Mouse (Mus musculus) limb, embryonic 12.5 days (tissue): ENCODE measurements at regions not wholly inside any gene's neighbourhood (a gene's known extent, or its start where the extent isn't known, plus 50 kb on each side); places are given as distances from the start of the nearest gene placed in this dataset.

ENCODE experiments used
- ATAC-seq: fragments of 200-750 bp; cut with Nextera tagmentation; 2 replicates; pipeline ENCODE4 v1.8.0; 2017; ENCODE audit warnings: low read depth, moderate TSS enrichment; ENCODE audit not compliant: insufficient number of reproducible peaks, insufficient read depth, low FRiP score, low TSS enrichment
- H3K27ac ChIP-seq: fragments of 300-500 bp; sonication (generic); 2 replicates; pipeline ENCODE4 v1.5.1; 2016; ENCODE audit warnings: mild to moderate bottlenecking, moderate library complexity
- H3K27me3 ChIP-seq: fragments of 300-500 bp; sonication (generic); 2 replicates; pipeline ENCODE4 v1.6.1; 2016; ENCODE audit warnings: mild to moderate bottlenecking, moderate library complexity
- H3K36me3 ChIP-seq: fragments of 300-500 bp; sonication (generic); 2 replicates; pipeline ENCODE4 v1.6.1; 2016; ENCODE audit warnings: mild to moderate bottlenecking, moderate library complexity
- H3K4me1 ChIP-seq: fragments of 300-500 bp; sonication (generic); replicated peaks from 2 replicates; pipeline ENCODE4 v1.6.1; 2016
- H3K4me2 ChIP-seq: fragments of 300-500 bp; sonication (generic); 2 replicates; pipeline ENCODE4 v1.6.1; 2016; ENCODE audit warnings: mild to moderate bottlenecking, moderate library complexity
- H3K4me3 ChIP-seq: fragments of 300-500 bp; sonication (generic); replicated peaks from 2 replicates; pipeline ENCODE4 v1.5.1; 2016; ENCODE audit warnings: mild to moderate bottlenecking
- H3K9ac ChIP-seq: fragments of 300-500 bp; sonication (generic); replicated peaks from 2 replicates; pipeline ENCODE4 v1.6.1; 2016; ENCODE audit warnings: mild to moderate bottlenecking, moderate library complexity
- H3K9me3 ChIP-seq: fragments of 300-500 bp; sonication (generic); 2 replicates; pipeline ENCODE4 v1.6.1; 2016; ENCODE audit warnings: mild to moderate bottlenecking, moderate library complexity
- WGBS: fragments of 180-500 bp; shearing (Covaris S2); methylation state at CpG from one replicate; pipeline ENCODE4 v1.1.7; 2016; 5-methylcytosine and 5-hydroxymethylcytosine counted together

GRCm38 (mm10) chr12:110185399-110185798 lies 93.5 kb upstream of the Dio3 start:
- Histone ChIP-seq H3K27me3 (peaks cover 93% of the 10 kb centered on the region), H3K9ac (no peak overlapping the region), H3K27ac (no peak overlapping the region), H3K36me3 (no peaks in the 10 kb centered on the region), H3K4me2 (no peak overlapping the region), H3K4me1 (peaks cover 24% of the 10 kb centered on the region), H3K4me3 (no peak overlapping the region), H3K9me3 (no peaks in the 10 kb centered on the region)
- ATAC-seq, result no peak
- 30% methylated on average over 9 of the region's 9 CpGs for WGBS

- Histone ChIP-seq H3K36me3 (no peaks in the 10 kb centered on the region), H3K27me3 (peaks cover 96% of the 10 kb centered on the region), H3K27ac (no peak overlapping the region), H3K9me3 (no peaks in the 10 kb centered on the region), H3K9ac (no peak overlapping the region), H3K4me3 (no peak overlapping the region), H3K4me1 (peaks cover 24% of the 10 kb centered on the region), H3K4me2 (no peak overlapping the region)
- 20% methylated on average over 3 of the region's 3 CpGs for WGBS
- ATAC-seq, result no peak
These were observed 92.5 kb upstream of the Dio3 start for GRCm38 (mm10) chr12:110186381-110186780.

- Histone ChIP-seq H3K9me3 (no peaks in the 10 kb centered on the region), H3K9ac (no peak overlapping the region), H3K27ac (no peak overlapping the region), H3K4me3 (no peak overlapping the region), H3K4me1 (peaks cover 24% of the 10 kb centered on the region), H3K36me3 (no peaks in the 10 kb centered on the region), H3K27me3 (peaks cover 96% of the 10 kb centered on the region), H3K4me2 (peak overlapping the region; percentile 49; the same call in 1 of the 2 replicates)
- ATAC-seq, result no peak
- WGBS, result 4% methylated on average over 10 of the region's 10 CpGs
These were observed 92.0 kb upstream of the Dio3 start for GRCm38 (mm10) chr12:110186911-110187245.

- WGBS, result 1% methylated on average over 49 of the region's 49 CpGs
- ATAC-seq, result no peak
- peaks cover 24% of the 10 kb centered on the region for H3K4me1 ChIP-seq
These were observed 91.4 kb upstream of the Dio3 start for GRCm38 (mm10) chr12:110187246-110188135.

GRCm38 (mm10) chr12:110188136-110188631 lies 90.7 kb upstream of the Dio3 start:
- Histone ChIP-seq H3K4me2 (peak overlapping the region; percentile 49), H3K27me3 (peaks cover 94% of the 10 kb centered on the region), H3K36me3 (no peaks in the 10 kb centered on the region), H3K4me3 (peak overlapping the region; percentile 29), H3K9me3 (no peaks in the 10 kb centered on the region), H3K4me1 (peaks cover 24% of the 10 kb centered on the region), H3K27ac (no peak overlapping the region), H3K9ac (peak overlapping the region; percentile 12; the same call in 1 of the 2 replicates)
- ATAC-seq, result no peak
- WGBS, result 1% methylated on average over 29 of the region's 29 CpGs

More at GRCm38 (mm10) chr12:110187246-110188135, 91.4 kb upstream of the Dio3 start:
- Histone ChIP-seq H3K4me3 (peak overlapping the region; percentile 29), H3K4me2 (peak overlapping the region; percentile 49), H3K9me3 (no peaks in the 10 kb centered on the region), H3K27me3 (peaks cover 95% of the 10 kb centered on the region), H3K27ac (no peak overlapping the region), H3K36me3 (no peaks in the 10 kb centered on the region), H3K9ac (peak overlapping the region; percentile 12; the same call in 1 of the 2 replicates)

DNA sequence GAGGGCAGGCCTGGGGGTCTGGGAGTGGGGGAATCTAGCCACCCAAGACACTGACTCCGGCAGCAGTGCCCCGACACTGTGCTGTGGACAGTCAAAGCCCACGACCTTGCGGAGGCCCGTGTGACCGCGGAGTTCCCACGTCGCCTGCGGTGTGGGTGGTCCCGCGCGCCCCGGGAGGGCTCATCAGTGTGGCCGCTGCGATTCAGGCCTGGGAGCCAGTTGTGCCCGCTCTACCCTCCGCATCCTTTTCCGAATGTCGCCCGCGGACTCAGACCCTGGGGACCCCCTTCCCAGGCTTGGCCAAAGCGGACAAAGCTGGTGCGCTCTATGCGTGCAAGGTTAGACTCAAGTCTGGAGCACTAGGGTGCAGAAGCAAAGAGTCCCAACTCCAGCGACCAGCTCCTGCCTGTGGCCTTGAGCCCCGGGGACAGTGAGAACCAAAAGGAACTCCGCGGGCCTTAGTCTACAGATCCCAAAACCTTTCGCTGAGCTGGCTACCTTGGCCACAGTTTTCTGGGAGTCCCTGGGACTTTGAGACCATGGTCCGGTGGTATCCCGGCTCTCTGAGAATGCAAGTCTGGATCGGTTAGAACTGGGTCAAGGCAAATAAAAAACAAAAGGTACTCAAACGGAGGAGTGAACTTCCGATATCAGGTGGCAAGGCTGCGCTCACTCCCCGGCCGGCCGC lies 90.1 kb upstream of the Dio3 start:
- Histone ChIP-seq H3K9ac (no peak overlapping the region), H3K27ac (no peak overlapping the region)
- no peak for ATAC-seq

GRCm38 (mm10) chr12:110189329-110189642 lies 89.6 kb upstream of the Dio3 start:
- Histone ChIP-seq H3K4me2 (no peak overlapping the region), H3K9ac (no peak overlapping the region), H3K9me3 (no peaks in the 10 kb centered on the region)

More for the DNA sequence above, 90.1 kb upstream of the Dio3 start:
- Histone ChIP-seq H3K4me1 (peaks cover 24% of the 10 kb centered on the region), H3K36me3 (no peaks in the 10 kb centered on the region), H3K4me2 (peak overlapping the region; percentile 49), H3K27me3 (peaks cover 94% of the 10 kb centered on the region), H3K9me3 (no peaks in the 10 kb centered on the region), H3K4me3 (peak overlapping the region; percentile 29)
- WGBS, result under 1% methylated on average over 39 of the region's 39 CpGs

DNA sequence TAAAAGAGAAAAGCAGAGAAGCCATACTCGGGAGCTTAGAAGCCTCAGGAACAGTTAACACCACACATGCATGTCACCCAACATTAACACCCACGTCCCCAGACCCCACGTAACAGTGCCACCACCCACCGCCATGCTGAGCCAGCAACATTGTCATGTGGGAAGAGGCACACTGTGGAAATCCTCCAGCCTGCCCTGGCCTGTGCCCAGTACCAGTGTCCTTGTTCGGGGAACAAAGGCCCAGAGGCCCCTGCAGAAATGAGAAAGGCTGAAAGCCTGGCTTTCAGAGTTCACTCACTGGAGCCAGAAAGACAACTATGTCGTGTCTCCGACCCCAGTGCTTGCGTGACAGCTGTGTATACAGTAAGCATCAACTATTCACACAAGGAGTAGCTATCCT lies 86.7 kb upstream of the Dio3 start:
- 78% methylated on average over 8 of the region's 8 CpGs for WGBS
- H3K27ac ChIP-seq, result no peak overlapping the region
- H3K4me1 ChIP-seq, result peaks cover 19% of the 10 kb centered on the region
- no peaks in the 10 kb centered on the region for H3K36me3 ChIP-seq
- no peak for ATAC-seq
- H3K9me3 ChIP-seq, result no peaks in the 10 kb centered on the region
- no peak overlapping the region for H3K9ac ChIP-seq
- H3K4me3 ChIP-seq, result no peak overlapping the region
- H3K27me3 ChIP-seq, result peaks cover 94% of the 10 kb centered on the region
- no peak overlapping the region for H3K4me2 ChIP-seq

More at GRCm38 (mm10) chr12:110189329-110189642, 89.6 kb upstream of the Dio3 start:
- H3K27ac ChIP-seq, result no peak overlapping the region
- peaks cover 24% of the 10 kb centered on the region for H3K4me1 ChIP-seq
- WGBS, result under 1% methylated on average over 19 of the region's 19 CpGs
- peak overlapping the region; percentile 29; the same call in 1 of the 2 replicates for H3K4me3 ChIP-seq
- ATAC-seq, result no peak
- H3K27me3 ChIP-seq, result peaks cover 94% of the 10 kb centered on the region
- no peaks in the 10 kb centered on the region for H3K36me3 ChIP-seq

GRCm38 (mm10) chr12:110197366-110197765 lies 81.5 kb upstream of the Dio3 start:
- H3K4me2 ChIP-seq, result no peak overlapping the region
- no peak overlapping the region for H3K4me3 ChIP-seq
- no peaks in the 10 kb centered on the region for H3K36me3 ChIP-seq
- H3K9ac ChIP-seq, result no peak overlapping the region
- 91% methylated on average over 3 of the region's 3 CpGs for WGBS
- H3K27ac ChIP-seq, result no peak overlapping the region
- no peak for ATAC-seq
- peaks cover 91% of the 10 kb centered on the region for H3K27me3 ChIP-seq
- H3K9me3 ChIP-seq, result no peaks in the 10 kb centered on the region
- peaks cover under 1% of the 10 kb centered on the region; the same call in 1 of the 2 replicates for H3K4me1 ChIP-seq

DNA sequence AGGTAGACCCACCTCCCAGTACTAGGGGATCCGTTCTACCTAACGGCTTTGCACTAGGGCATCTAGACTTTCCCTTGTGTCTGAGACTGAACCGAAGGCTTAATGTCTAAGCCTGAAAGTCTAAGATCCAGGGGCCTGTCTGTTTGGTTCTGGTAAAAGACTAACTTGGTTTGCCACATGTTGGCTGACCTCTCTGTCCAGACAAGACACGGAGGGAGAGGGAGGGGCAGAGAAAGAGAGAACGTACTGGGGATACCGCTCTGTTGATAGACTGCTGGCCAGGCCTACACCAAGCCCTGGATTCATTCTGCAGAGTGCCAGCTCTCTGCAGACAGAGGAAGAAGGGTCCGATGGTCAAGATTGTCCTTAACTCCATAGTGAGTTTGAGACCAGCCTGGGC lies 78.4 kb upstream of the Dio3 start:
- Histone ChIP-seq H3K9ac (no peak overlapping the region), H3K27me3 (peaks cover 87% of the 10 kb centered on the region), H3K36me3 (no peaks in the 10 kb centered on the region), H3K4me2 (no peak overlapping the region), H3K27ac (no peak overlapping the region), H3K4me3 (no peak overlapping the region), H3K4me1 (peaks cover 20% of the 10 kb centered on the region), H3K9me3 (no peaks in the 10 kb centered on the region)
- WGBS, result 93% methylated on average over 7 of the region's 7 CpGs
- no peak for ATAC-seq

DNA sequence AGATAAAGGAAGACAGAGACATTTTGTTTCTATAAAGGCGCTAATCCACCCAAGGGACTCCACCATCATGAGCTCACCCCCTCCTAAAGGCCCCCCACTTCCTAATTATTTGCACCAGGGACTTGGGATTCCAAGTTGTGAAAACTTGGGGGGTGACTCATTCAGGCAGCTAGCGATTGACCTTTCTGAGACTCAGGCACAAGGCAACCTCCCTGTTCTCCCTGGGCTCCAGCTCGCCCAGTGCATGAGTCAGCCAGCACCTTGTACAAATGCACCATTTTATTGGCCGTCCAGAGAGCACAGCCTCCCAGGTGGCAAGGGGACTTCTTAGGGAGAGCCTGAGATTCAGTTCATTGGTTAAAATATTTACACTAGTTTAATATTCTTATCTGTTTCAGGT lies 78.0 kb upstream of the Dio3 start:
- WGBS, result 79% methylated on average over 4 of the region's 4 CpGs
- no peak for ATAC-seq
- H3K27me3 ChIP-seq, result peaks cover 86% of the 10 kb centered on the region

More for the DNA sequence above, 78.0 kb upstream of the Dio3 start:
- H3K36me3 ChIP-seq, result no peaks in the 10 kb centered on the region
- peaks cover 20% of the 10 kb centered on the region for H3K4me1 ChIP-seq
- H3K9ac ChIP-seq, result no peak overlapping the region
- H3K4me2 ChIP-seq, result no peak overlapping the region
- no peaks in the 10 kb centered on the region for H3K9me3 ChIP-seq
- no peak overlapping the region for H3K27ac ChIP-seq
- no peak overlapping the region for H3K4me3 ChIP-seq
